Mouse (Mus musculus) retina, embryonic 14.5 days (tissue): ENCODE data around the gene Gm10439.
"Not testable (repeated sequence)": the region's sequence is repeated elsewhere in the genome, so short reads cannot be mapped to it uniquely, and the experiment has no call there.

ENCODE experiments used
- DNase-seq: peaks from one replicate; pipeline ENCODE4 v3.0.0-alpha.2; 2015; ENCODE audit warnings: low spot score

Gm10439 gene

DNA sequence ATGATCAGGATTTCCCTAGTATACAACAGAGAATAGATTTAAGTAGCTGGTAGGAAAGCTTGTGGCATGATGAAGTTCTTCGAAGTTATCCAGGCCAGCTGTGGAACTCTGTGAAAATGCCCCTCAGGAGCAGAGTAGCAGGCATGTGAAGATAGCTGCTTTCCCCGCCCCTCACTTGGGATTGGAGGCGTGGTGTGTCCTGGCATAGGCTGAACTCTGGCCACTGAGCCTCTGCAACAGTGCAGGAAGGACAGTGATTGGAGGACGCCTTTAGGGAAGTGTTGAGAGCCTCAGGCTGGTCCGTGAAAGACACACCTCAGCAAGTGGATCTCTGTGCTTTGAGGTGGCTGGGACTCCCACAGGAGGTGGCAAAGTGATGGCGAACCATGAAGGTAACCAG lies at the start of gene Gm10439:
Gene Gm10439, plus strand, starts transcription at position 301 of the 400 bp plus-strand sequence.
- not testable (repeated sequence) for DNase-seq
